Mouse (Mus musculus) brown adipose tissue, adult 24 weeks (tissue): ENCODE results near the gene Egfl8. TPM values are rescaled to one million over a fixed set of nuclear protein-coding genes. Genes with fewer than 3 reads are reported as not detected.

Experiments
- H3K27ac ChIP-seq: fragments of 200-500 bp; replicated peaks from 2 replicates; pipeline ENCODE4 v1.5.1; 2012; ENCODE audit warnings: low read depth, mild to moderate bottlenecking, low read length
- H3K4me1 ChIP-seq: fragments of 200-500 bp; 2 replicates; pipeline ENCODE4 v1.6.1; 2012; ENCODE audit warnings: low read length, mixed read lengths; ENCODE audit not compliant: control insufficient read depth, insufficient read depth, insufficient read length
- H3K4me3 ChIP-seq: fragments of 200-500 bp; 2 replicates; pipeline ENCODE4 v1.5.1; 2012; ENCODE audit warnings: low read depth, mild to moderate bottlenecking, low read length, moderate library complexity; ENCODE audit not compliant: insufficient read depth
- polyA plus RNA-seq: library from polyadenylated mRNA; stranded (reverse); fragments of >200 nt; gene quantifications from 2 replicates; pipeline ENCODE4 v1.2.4, GENCODE M21; 2012; ENCODE audit not compliant: missing spikeins, insufficient read depth, insufficient read length

Egfl8 gene
- polyA plus RNA-seq, 1 experiment: not detected

DNA sequence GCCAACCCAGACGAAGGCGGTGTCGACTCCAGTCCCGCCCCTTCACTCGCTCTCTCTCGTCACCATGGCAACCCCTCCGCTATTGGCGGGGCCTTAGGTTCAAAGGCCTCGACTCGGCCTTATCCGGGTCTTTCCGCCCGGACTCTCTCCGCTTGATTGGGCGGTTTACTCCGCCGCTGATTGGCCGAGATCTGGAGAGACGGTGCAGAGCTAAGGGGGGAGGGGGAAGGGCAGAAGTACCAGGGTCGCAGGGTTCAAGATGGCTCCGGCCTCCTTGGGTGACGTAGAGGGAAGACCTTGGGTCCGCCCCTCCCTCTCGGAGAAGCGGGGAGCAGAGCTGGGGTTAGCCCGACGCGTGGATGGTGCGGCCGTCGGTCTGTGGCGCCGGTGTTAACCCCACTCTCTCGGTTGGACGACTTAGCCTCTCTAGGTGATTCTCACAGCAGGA lies 11.7 kb downstream of the Egfl8 start, which contains the start of gene Agpat1:
TSS of gene Agpat1 (plus strand) at position 202 of the 448 bp plus-strand sequence.
- Histone ChIP-seq H3K4me3 (peak within 1 kb of the TSS; percentile 75), H3K27ac (peak within 1 kb of the TSS; percentile 98), H3K4me1 (peaks cover 14% of the 10 kb centered on the region)

DNA sequence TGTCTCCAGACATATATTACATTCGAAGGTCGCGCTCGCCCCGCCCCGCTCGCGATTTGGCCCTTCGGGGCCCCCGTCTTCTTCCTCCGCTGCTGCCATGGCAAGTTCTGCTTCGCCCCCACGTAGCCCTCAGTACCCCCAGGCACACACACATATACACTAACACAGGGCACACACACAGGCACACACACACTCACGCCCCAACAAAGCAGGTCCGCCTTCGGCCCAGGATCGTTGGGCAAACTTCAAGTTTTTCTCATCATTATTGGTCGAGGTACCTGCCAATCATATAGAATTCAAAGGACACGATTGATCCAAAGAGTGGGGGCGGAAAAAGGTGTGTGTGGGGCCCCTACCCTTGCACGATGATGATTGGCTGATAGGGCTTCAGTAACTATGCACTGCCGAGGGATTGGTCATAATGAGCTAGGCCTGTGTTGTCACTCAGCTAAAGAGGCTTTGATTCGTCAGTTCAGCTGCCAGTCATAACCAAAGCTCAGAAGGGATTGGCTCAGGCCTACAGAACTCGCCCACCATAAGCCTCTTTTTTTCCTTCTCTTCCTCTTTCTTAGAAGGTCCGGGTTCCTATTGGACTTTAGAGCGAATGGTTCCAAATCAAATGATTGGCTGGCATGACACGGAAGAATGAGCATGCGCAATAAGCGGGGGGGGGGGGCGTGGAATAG lies 12.3 kb downstream of the Egfl8 start, which contains the start of gene Rnf5:
TSS of gene Rnf5 (minus strand) at position 316 of the 686 bp plus-strand sequence.
- Histone ChIP-seq H3K4me3 (peak within 1 kb of the TSS; percentile 75), H3K27ac (peak within 1 kb of the TSS; percentile 98), H3K4me1 (peaks cover 13% of the 10 kb centered on the region)

DNA sequence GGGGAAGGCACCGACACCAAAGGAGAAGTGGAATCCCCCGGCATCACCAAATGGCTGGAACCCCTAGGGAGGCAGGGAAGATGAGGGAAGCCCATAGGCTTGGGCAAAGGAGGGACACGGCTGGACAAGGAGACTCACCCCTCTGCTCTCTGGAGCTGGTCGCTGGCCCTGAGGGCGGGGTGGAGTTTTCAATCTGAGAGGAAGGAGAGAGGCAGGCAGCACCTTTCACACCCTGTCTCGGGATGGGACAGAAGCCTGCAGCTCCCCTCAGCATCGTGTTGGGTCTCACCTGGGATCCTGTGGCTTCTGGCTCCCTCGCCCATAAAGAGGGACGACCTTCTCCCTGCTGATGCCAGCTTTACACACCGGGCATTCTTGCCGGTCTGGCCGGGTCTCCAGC lies 14.0 kb downstream of the Egfl8 start:
- Histone ChIP-seq H3K27ac (no peak overlapping the region), H3K4me3 (no peak overlapping the region), H3K4me1 (peaks cover 8% of the 10 kb centered on the region)

DNA sequence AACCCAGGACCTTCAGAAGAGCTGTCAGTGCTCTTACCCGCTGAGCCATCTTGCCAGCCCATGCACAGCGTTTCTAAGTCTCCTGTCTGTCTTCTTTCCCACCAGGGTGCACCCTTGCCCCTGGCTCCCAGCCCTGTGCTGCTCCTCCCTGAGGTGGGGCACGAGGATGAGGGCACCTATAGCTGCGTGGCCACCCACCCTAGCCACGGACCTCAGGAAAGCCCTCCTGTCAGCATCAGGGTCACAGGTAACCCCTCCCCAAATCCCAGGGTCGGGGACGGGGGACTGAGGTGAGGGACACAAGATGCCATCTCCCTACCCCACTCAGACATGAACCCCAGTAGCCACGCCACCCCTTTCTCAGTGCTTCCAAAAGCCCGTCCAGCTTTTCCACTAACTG lies 15.9 kb downstream of the Egfl8 start:
- H3K4me1 ChIP-seq: peaks cover 3% of the 10 kb centered on the region; the same call in 1 of the 2 replicates
- H3K27ac ChIP-seq: no peak overlapping the region
- no peak overlapping the region for H3K4me3 ChIP-seq

DNA sequence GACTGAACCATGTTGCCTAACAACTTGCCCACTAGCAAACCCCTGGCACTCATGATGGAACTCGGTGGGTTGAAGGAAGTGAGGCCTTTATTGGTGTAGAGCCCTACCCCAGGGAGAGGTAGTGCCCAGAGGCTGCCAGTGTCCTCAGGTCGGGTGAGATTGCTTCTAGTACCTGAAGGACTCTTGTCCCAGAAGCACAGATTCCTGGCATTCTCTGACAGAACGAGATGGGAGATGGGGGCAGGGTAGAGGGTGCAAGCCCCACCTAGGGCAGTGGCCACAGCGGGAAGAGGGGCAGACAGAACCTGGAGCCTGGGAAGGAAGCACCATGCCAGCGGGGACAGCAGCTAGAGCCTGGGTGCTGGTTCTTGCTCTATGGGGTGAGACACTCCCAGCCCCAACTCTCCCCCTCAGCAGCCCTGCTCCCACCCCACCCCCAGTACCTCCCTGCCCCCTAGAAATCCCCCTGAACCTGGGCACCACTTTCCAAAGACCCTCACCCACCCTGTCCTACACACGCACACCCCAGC lies 18.1 kb downstream of the Egfl8 start, which contains the start of gene Ager:
TSS of gene Ager (plus strand) at position 297 of the 530 bp plus-strand sequence.
- no peak within 1 kb of the TSS for H3K4me3 ChIP-seq
- H3K27ac ChIP-seq: peak within 1 kb of the TSS; percentile 8; the same call in 1 of the 2 replicates
- no peaks in the 10 kb centered on the region; the same call in 1 of the 2 replicates for H3K4me1 ChIP-seq

DNA sequence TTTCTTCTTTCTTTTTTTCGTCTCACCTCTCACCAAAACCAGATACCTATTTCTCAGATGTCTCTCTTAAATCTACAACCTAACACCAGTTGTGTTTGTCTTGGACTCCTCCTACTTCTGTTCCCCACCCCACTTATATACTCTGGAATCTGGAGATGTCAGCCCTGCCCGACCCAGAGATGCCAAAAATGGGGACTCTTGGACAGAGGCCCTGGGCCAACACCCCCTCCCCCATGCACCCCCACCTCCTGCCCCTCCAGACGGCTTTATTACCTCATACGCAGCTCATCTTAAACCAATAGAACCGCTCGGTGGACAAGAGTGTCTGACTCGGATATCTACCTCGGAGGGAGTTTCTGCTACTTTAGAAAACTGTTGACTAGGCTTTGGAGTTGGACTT lies 19.7 kb downstream of the Egfl8 start:
- no peak overlapping the region for H3K4me3 ChIP-seq
- H3K4me1 ChIP-seq: no peaks in the 10 kb centered on the region; the same call in 1 of the 2 replicates
- no peak overlapping the region for H3K27ac ChIP-seq

DNA sequence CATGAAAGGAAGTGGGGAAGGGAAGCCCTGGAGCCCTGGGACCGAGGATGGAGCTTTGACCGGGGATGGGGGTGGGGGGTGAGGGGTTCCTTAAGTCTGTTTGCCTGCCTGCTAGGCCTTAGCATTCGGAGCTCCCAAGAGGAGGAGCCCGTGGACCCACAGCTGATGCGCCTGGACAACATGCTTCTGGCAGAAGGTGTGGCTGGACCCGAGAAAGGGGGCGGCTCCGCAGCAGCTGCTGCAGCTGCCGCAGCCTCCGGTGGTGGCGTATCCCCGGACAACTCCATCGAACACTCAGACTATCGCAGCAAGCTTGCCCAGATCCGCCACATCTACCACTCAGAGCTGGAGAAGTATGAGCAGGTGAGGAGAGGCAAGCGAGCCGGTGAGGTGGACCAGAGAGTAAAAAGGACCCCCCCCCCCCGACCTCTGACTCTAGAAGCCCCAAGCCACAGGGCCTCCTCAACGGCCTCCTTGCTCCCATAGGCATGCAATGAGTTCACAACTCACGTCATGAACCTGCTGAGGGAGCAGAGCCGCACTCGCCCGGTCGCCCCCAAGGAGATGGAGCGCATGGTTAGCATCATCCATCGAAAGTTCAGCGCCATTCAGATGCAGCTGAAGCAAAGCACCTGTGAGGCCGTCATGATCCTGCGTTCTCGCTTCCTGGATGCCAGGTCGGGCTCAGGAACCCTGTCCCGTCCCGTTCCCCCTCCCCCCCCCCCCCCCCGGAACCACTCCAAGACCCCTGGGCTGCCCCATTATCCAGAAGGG lies 21.8 kb downstream of the Egfl8 start:
- Histone ChIP-seq H3K4me1 (peaks cover 6% of the 10 kb centered on the region), H3K27ac (peak overlapping the region; percentile 66; the same call in 1 of the 2 replicates), H3K4me3 (peak overlapping the region; percentile 65)

DNA sequence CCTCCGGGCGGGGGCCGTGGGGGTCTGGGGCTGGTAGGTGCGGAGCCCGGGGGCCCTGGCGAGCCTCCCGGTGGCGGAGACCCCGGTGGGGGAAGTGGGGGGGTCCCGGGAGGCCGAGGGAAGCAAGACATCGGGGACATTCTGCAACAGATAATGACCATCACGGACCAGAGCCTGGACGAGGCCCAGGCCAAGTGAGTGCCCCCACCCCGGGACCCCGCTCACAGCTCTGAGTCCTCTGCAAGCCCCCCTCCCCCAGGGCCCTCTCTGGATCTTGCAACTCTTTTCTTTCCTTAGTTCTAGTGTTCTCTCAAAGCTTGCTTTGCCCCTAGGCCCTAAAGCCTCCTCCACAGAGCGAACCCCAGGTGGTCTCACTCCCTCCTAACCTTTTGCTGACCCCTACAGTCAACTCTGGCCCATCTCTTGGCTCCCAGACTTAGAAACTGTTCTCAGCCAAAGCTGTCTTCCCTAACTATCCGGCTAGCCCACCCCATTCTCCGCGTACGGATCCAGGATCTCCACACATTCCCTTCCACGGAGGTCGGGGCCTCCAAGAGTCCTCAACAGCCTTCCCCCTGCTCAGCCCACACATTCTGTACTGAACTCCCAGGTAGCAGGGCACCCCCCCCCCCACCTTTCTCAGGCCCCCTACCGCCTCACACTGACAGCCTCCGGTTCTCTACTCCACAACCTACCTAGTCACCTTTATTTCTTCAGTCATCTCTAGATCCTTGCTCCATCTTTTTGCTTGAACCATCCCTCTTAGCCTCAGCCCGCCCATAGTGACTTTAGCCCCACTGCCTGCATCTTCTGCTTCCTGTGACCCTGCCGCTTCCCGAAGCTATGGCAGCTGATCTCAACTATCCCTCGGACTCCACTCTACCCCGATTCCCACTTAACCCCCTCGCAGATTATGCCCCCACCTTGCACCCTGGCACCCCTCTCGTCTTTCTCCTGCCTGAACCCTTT lies 22.9 kb downstream of the Egfl8 start:
- peak overlapping the region; percentile 75 for H3K27ac ChIP-seq
- H3K4me3 ChIP-seq: peak overlapping the region; percentile 65
- H3K4me1 ChIP-seq: peaks cover 12% of the 10 kb centered on the region

DNA sequence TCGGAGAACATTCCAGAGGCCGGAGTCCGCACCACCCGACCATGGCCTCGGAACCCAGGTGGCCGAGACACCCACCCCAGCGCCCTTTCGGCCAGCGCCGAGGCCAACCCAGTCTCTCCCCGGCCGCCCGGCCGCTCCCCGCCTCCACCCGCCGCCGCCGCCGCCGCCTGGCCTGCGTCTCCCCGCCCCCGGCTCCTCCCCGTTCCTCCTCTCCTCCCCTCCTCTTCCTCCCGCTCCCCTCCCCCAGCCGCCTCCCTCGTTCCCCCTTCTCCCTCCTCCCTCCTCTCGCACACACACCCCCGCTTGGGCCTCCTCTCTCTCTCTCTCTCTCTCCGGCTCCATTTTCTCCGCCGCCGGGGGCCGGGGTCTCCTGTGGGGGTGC lies 23.8 kb downstream of the Egfl8 start:
- peak overlapping the region; percentile 88 for H3K4me3 ChIP-seq
- H3K4me1 ChIP-seq: peaks cover 12% of the 10 kb centered on the region
- peak overlapping the region; percentile 98 for H3K27ac ChIP-seq

DNA sequence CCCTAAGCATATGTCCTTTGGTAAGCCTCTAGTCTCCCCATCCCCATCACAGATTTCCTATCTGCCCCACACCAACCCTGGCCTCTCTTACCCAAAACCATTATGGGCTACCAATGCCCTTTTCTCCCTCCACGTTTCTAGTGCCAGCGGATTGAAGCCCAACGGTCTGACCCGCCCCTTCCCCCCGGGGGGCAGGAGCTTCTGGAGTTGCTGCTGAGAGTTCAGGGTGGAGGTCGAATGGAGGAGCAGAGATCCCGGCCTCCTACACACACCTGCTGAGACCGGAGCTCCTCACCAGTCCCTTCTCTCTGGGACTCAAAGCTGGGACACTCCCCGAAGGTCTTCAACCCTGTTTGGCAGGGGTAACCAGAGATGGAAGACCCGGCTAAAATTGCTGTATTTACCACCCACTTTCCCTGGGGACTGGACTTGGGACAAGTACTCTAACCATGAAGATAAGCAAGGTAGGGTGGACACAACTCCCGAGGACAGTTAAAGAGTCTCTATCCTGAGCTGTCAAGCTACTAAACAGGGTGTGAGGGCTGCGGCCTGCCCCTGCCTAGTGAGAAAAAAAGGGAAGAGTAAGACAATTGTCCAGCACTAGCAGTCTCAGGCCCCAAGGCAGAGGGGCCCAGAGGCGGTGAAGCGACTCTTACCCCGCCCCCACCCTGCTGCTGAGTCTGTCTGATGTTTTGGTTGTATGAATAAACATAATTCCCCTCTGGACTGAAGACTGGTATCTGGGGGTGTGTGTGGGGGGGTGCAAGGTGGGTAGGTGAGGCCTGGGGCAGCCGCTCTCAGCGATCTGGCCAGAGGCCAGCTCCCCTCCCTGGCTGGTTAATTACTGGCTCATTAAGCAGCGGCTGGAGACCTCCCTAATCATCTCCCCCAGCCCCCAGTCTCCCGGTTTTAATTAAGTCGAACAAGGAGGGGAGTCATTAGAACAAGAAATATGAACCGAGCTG lies 24.5 kb downstream of the Egfl8 start, which contains the start of gene Pbx2:
TSS of gene Pbx2 (plus strand) at position 238 of the 965 bp plus-strand sequence.
- H3K27ac ChIP-seq: peak within 1 kb of the TSS; percentile 98
- peak within 1 kb of the TSS; percentile 88 for H3K4me3 ChIP-seq
- H3K4me1 ChIP-seq: peaks cover 15% of the 10 kb centered on the region

DNA sequence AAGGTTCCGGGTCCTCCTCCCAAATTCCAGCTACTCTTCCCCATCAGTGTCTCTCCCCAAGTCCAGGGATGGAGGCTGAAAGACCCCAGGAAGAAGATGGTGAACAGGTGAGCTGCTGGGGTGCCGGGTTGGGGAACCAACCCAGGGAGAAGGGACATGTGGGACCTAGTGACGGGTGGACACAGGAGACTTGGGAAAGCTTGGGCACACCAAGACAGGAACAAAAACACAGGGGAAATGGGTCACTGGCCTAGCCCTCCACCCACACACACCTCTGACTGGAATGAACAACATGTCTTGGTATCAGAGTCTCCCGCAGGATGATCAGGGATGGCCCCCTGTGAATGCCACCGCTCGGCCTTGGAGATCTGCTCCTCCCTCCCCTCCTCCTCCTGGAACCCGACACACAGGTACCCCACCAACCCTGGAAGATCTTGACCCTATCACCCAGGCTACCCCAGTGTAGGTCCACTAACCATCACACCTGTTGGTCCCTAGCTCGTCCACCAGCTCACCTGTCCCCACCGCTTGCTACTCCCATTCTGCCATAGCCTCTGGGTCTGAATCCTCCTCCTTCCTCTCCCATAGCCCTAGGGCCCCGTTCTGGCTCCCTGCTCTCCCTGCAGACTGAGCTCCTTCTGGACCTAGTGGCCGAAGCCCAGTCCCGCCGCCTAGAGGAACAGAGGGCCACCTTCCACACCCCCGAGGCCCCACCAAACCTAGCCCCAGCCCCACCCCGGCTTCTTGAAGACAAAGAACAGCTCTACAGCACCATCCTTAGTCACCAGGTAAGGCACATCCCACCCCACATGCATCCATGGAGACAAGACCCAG lies 25.4 kb downstream of the Egfl8 start:
- Histone ChIP-seq H3K4me3 (peak overlapping the region; percentile 88), H3K4me1 (peaks cover 16% of the 10 kb centered on the region), H3K27ac (peak overlapping the region; percentile 98)

DNA sequence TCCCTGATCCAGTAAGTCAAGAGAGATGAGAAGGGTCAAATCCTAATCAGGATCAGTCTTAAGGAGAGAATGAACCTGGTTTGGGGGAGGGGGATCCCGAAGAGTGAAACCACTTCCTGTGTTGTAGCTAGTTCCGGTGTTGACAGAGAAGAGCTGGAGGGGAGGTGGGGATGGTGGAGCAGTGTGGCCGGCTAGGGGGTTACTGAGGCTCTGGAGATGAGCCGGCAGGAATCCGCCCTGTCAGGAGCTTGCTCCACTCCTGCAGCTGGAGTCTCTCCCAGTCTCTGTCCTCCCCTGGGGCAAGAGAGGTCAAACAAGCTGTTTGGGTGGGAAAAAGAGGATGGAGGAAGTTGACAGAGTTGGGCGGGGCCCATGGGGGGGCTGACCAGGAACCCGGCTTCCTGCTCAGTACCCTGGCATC lies 26.1 kb downstream of the Egfl8 start, which contains the start of gene Gpsm3:
TSS of gene Gpsm3 (plus strand) at position 126 of the 421 bp plus-strand sequence.
- Histone ChIP-seq H3K4me1 (peaks cover 16% of the 10 kb centered on the region), H3K27ac (peak within 1 kb of the TSS; percentile 82), H3K4me3 (peak within 1 kb of the TSS; percentile 38)
